Mouse (Mus musculus) lung, embryonic 16.5 days (tissue): ENCODE results near the gene Cabp4. TPM values are rescaled to one million over a fixed set of nuclear protein-coding genes. Genes with fewer than 3 reads are reported as not detected.

Experiments
- polyA plus RNA-seq: library from polyadenylated mRNA; unstranded; fragments of >200 nt; fragmentation: Nextera tagmentation; extraction: Ambion mirVana; gene quantifications from 2 replicates; pipeline ENCODE4 v1.2.1, GENCODE M21; 2015

Cabp4 gene
- polyA plus RNA-seq, 1 experiment from 2014 or later: not detected

Other genes starting within 250 kb of the Cabp4 start
- 56.8 and 60.5 TPM in 2 replicates for gene Tcirg1, start 236.9 kb downstream of the Cabp4 start, polyA plus RNA-seq
- 285 and 290 TPM in 2 replicates for gene Ndufs8, start 231.3 kb downstream of the Cabp4 start, polyA plus RNA-seq
- 5.4 and 5.9 TPM in 2 replicates for gene Aldh3b1, start 214.2 kb downstream of the Cabp4 start, polyA plus RNA-seq
- 21.7 and 21.9 TPM in 2 replicates for gene Unc93b1, start 208.8 kb downstream of the Cabp4 start, polyA plus RNA-seq
- 0.18 and 0.24 TPM in 2 replicates for gene Aldh3b3, start 185.4 kb downstream of the Cabp4 start, polyA plus RNA-seq
- gene Aldh3b2, start 171.7 kb downstream of the Cabp4 start, polyA plus RNA-seq: 1.8 and 2.0 TPM in 2 replicates
- gene Acy3, start 157.5 kb downstream of the Cabp4 start, polyA plus RNA-seq: 11.9 and 13.3 TPM in 2 replicates
- gene Tbx10, start 151.3 kb downstream of the Cabp4 start, polyA plus RNA-seq: 0.11 TPM in 1 of 2 replicates, not detected in the other
- 21.8 and 22.0 TPM in 2 replicates for gene Nudt8, start 143.5 kb downstream of the Cabp4 start, polyA plus RNA-seq
- 2.4 and 2.5 TPM in 2 replicates for gene Gm49405, start 143.4 kb downstream of the Cabp4 start, polyA plus RNA-seq
- 3.8 and 3.9 TPM in 2 replicates for gene Doc2g, start 140.7 kb downstream of the Cabp4 start, polyA plus RNA-seq
- 177 and 184 TPM in 2 replicates for gene Ndufv1, start 131.2 kb downstream of the Cabp4 start, polyA plus RNA-seq
- 432 and 433 TPM in 2 replicates for gene Gstp1, start 106.0 kb downstream of the Cabp4 start, polyA plus RNA-seq
- 3.5 and 5.0 TPM in 2 replicates for gene Gstp2, start 98.0 kb downstream of the Cabp4 start, polyA plus RNA-seq
- 0.85 and 1.9 TPM in 2 replicates for gene Gstp3, start 84.5 kb downstream of the Cabp4 start, polyA plus RNA-seq
- gene Cabp2, start 62.5 kb downstream of the Cabp4 start, polyA plus RNA-seq: not detected in 2 replicates
- 111 and 128 TPM in 2 replicates for gene Cdk2ap2, start 46.9 kb downstream of the Cabp4 start, polyA plus RNA-seq
- gene Pitpnm1, start 44.0 kb downstream of the Cabp4 start, polyA plus RNA-seq: 12.6 and 14.4 TPM in 2 replicates
- gene Aip, start 18.2 kb downstream of the Cabp4 start, polyA plus RNA-seq: 102 TPM in 2 replicates
- not detected in 2 replicates for gene Gpr152, start 4.2 kb downstream of the Cabp4 start, polyA plus RNA-seq
- gene Coro1b, start 4.6 kb upstream of the Cabp4 start, polyA plus RNA-seq: 174 and 184 TPM in 2 replicates
- gene Ptprcap, start 9.6 kb upstream of the Cabp4 start, polyA plus RNA-seq: 4.6 and 14.2 TPM in 2 replicates
- gene Rps6kb2, start 19.3 kb upstream of the Cabp4 start, polyA plus RNA-seq: 51.6 and 52.7 TPM in 2 replicates
- gene Carns1, start 31.4 kb upstream of the Cabp4 start, polyA plus RNA-seq: 2.5 and 3.2 TPM in 2 replicates
- 4.0 and 7.0 TPM in 2 replicates for gene Tbc1d10c, start 47.3 kb upstream of the Cabp4 start, polyA plus RNA-seq
- 911 and 931 TPM in 2 replicates for gene Ppp1ca, start 48.0 kb upstream of the Cabp4 start, polyA plus RNA-seq
- gene Rad9a, start 57.6 kb upstream of the Cabp4 start, polyA plus RNA-seq: 30.5 and 33.6 TPM in 2 replicates
- 4.8 and 6.1 TPM in 2 replicates for gene Clcf1, start 70.2 kb upstream of the Cabp4 start, polyA plus RNA-seq
- not detected in 2 replicates for gene AC109138.7, start 70.3 kb upstream of the Cabp4 start, polyA plus RNA-seq
- gene Pold4, start 87.9 kb upstream of the Cabp4 start, polyA plus RNA-seq: 32.6 and 38.0 TPM in 2 replicates
- gene Ssh3, start 125.1 kb upstream of the Cabp4 start, polyA plus RNA-seq: 20.0 and 21.5 TPM in 2 replicates
- gene Ankrd13d, start 139.1 kb upstream of the Cabp4 start, polyA plus RNA-seq: 3.5 and 5.2 TPM in 2 replicates
- 13.7 and 15.0 TPM in 2 replicates for gene Grk2, start 162.2 kb upstream of the Cabp4 start, polyA plus RNA-seq